Mouse (Mus musculus) bone marrow macrophage, adult 2 months (primary cell): ENCODE measurements around the gene Apoa2.

ENCODE experiments used
- CTCF ChIP-seq: IDR thresholded peaks from 2 replicates; pipeline ENCODE4 v1.5.1; 2012; ENCODE audit warnings: low read depth, mild to moderate bottlenecking, low read length, moderate library complexity
- POLR2A ChIP-seq: IDR thresholded peaks from 2 replicates; pipeline ENCODE4 v1.6.1; 2012; ENCODE audit warnings: mild to moderate bottlenecking, low read depth, low read length, borderline replicate concordance

- no peak for TF ChIP-seq POLR2A
- no peak for TF ChIP-seq CTCF
Observed at GRCm38 (mm10) chr1:171195046-171195822, 29.6 kb upstream of the Apoa2 start.
